Mouse (Mus musculus) cerebellum, postnatal 10 days (tissue): Measurements from ENCODE around the gene Olfr553.
"Not testable (repeated sequence)": the region's sequence is repeated elsewhere in the genome, so short reads cannot be mapped to it uniquely, and the experiment has no call there.

Source experiments
- DNase-seq, 2 experiments: peaks; one replicate each; pipeline ENCODE4 v3.0.0; 2021; ENCODE audit warnings: mixed read lengths in 2 of 2

Olfr553 gene

GRCm38 (mm10) chr7:102618118-102618517, at the start of gene Olfr553:
Gene Olfr553, minus strand, starts transcription at chr7:102618218.
- DNase-seq: no peak

DNA sequence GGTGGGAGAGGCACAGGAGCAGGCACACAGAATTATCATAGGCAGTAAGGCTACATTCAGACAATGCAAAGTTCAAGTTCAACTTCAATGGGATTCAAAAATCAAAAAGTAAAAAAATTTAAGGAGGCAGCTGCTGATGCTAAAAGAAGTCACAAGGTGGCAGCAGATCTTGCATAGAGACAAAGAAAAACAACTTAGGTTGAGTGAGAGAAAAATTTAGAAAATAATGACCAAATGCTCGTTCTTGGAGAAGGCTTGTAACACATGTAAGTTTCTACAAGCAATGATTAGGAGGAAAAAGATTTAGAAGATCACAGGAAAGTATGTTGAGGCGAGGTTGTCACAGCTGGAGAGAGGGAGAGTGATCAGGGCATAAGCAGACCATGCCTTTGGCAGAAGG, 47.4 kb upstream of the Olfr553 start:
- peak; percentile 7 to 15 for DNase-seq

- DNase-seq: no peak
Measured at GRCm38 (mm10) chr7:102664599-102664998, 46.6 kb upstream of the Olfr553 start, which contains the start of gene Olfr556. Gene Olfr556, plus strand, starts transcription at chr7:102664899.

GRCm38 (mm10) chr7:102658523-102658922, 40.5 kb upstream of the Olfr553 start, which contains the start of gene Olfr555:
Gene Olfr555, plus strand, starts transcription at chr7:102658823.
- no peak for DNase-seq

- DNase-seq: not testable (repeated sequence)
Measured at GRCm38 (mm10) chr7:102644945-102645344, 26.9 kb upstream of the Olfr553 start.

GRCm38 (mm10) chr7:102638132-102638531, 20.1 kb upstream of the Olfr553 start, which contains the start of gene Olfr554:
Gene Olfr554, plus strand, starts transcription at chr7:102638432.
- DNase-seq: no peak

DNA sequence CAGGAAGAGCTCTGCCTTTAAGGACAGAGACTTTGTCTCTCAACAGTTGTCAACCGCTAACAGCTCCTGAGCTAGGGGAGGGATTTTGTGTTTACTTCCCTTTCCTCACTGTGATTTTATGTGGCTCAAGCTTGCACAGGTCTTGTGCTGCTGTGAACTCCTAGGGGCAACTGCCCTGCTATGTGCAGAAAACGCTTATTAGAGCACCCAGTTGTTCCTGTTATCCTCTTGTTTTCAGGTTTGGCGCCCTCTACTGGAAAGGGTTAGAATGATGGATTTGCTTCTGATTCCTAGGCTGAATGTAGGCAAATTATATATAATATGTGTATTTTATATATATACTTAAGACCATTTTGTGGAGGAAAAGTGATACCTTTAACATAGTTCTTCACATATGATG, 18.6 kb upstream of the Olfr553 start:
- peak; percentile 62 to 73 for DNase-seq

DNA sequence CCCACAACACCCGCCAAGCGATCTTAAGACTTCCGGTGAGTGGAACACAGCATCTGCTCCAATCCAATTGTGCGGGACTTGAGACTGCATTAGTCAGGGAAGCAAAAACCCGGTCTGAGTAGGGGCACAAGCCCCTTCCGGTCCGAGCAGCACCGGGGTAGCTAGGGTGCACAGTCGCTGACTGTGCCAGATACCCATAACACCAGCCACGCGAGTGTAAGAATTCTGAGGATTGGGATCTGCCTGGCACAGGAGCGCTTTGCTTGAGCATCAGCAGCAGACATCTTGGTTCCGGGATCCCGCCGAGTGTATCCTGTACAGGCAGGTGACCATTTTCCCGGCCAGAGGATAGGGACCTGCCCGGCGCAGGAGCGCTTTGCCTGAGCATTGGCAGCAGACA, 2.4 kb upstream of the Olfr553 start:
- peak in 1 of 2 experiments; percentile 3 for DNase-seq

GRCm38 (mm10) chr7:102619608-102620007, 1.6 kb upstream of the Olfr553 start:
- DNase-seq: peak; percentile 68

DNA sequence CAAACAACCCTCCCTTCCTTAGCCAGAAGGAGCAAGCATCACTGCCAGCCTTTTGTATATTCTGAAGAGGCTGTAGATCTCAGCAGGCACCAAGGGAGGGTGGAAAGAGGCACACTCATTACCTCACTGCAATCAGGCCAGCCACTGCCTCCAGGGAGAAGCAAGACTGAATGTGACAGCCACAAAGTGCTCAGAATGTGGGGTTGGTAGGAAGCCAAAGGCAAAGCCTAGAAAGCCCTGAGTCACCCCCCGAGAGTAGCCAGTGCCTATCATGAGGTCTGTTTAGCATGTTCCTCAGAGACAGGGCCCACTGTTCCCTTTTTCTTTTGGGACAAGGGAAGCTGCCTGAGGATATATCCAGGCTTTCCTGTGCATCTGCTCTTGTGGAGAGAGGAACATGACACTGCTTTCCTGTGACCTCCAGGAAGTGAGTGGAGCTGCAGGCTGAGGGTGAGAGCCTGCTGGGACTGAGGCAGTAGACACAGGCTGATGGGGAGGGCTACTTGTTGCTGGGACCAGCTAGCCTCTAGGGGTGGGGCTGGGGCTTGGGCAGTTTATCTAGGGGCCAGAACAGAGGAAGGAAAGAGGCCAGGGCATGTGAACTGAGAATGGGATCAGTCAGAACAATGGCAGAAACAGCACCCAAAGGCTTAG, 20.5 kb downstream of the Olfr553 start, which contains the start of gene Olfr552:
TSS of gene Olfr552 (plus strand) at position 393 of the 654 bp plus-strand sequence.
- DNase-seq: no peak

- DNase-seq: no peak
Measured at GRCm38 (mm10) chr7:102591786-102592185, 26.2 kb downstream of the Olfr553 start, which contains the start of gene Olfr551. Gene Olfr551, minus strand, starts transcription at chr7:102591886.

DNA sequence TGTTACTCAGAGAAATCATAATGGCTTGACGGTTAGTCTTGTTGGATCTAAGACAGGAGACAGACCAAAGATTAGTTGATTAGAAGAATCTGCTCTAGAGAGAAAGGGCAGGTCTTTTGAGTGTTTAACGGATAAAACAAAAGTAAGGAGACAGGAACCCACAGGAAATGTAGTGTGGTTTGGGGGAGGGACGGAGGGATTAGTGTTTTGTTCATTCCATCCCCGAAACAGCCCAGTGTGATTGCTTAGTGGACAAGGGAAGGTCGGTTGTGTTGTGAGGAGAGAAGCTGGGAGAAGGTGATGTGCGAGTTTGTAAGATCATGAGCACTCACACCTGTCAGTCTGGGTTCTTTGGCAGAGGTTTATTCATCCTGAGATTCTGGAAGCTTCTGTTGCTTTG, 42.0 kb downstream of the Olfr553 start:
- no peak for DNase-seq

DNA sequence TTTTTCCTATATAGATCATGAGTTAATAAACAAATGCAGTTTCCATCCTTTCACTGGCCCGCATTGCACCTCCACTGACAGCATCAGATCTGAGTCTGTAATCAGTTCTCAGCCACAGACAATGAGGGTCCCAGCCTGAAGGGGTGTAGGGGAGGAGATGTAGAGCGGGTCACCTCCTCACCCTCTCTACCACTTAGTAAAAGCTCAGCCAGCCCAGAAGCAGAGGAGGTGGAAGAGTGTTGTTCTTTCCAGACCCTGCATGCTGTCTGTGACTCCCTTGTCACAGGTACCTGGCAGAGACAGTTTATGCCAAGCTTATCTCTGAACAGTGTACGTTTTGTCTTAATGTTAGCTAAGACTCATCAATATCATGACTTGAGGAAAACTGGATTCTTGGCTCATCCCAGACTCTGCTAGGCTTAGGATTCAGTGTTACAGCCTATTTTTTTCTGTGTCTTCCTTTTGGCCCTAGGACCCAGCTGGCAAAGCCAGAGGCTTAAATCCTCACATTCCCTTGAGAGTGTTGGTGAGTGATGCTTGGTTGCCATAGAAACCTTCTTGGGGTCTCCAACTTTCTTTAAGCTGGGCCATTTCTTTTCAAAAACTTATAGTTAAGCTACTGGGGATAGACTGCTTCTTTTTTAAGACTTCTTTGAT, 44.7 kb downstream of the Olfr553 start:
- DNase-seq: peak in 1 of 2 experiments; percentile 3

DNA sequence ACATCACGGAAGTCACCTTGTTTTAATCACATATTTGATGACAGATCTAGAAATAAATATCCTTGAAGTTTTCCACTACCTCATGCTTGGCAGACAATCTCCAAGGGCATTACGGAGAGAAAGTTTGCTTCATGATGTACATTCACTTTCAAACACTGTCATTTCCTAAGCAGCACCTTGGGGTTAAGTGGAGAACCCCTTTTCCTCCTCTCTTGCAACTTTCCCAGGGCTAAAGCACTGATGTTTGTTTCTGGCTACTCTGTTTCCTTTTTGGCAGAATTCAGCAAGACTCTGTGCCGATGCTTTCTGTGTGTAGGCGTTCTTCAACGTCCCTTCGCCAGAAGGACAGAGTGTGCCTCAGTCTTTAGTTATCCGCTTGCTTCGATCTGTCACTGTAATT, 46.9 kb downstream of the Olfr553 start, which contains the start of gene Olfr550:
TSS of gene Olfr550 (plus strand) at position 301 of the 400 bp plus-strand sequence.
- DNase-seq: no peak

- no peak for DNase-seq
Measured at GRCm38 (mm10) chr7:102566219-102566618, 51.8 kb downstream of the Olfr553 start.

DNA sequence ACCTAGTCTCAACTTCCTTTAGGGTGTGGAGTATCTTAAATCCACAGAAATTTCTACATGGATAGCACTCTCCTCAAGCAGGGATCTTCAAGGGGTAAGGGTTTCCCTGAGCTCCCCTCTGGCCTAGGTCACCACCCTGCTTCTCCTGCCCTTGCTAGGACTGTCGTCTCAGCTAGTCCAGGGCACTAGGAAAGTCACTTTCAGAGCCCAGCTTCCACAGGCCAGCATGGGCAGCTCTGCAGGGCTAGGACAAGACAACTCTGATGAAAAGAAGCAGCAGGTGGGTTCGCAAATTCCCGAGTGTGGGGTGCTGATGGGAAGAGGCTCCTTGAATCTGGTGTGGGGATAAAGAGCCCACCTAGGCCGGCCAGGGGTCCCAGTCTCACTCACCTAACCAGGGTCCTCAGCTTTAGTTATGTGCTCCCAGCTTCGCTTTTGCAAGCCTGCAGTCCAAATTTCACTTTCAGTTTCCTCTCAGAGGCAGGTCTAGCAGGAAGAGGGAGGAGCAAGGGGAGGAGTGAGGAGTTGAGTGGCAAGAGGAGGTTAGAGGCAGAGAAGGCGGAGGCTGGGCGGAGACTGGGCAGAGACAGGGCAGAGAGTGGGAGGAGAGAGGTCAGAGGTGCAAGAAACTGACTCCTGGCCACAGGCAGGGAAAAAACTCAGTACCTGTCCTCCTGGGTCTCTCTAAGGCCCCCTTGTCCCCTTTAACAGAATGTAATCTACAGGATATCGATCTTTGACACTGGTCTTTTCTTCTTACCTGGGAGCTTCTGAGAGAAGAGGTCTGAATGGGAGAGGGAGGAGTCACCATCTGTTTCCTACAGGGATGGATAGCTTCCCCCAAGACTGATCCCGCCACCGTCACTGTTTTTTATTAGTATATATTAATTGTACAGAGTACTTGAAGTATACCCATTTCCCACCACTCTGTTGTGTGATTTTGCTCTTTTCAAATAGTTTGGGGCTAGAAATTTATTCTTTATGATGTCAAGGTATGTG, 52.7 kb downstream of the Olfr553 start, which contains the start of gene Trim21:
TSS of gene Trim21 (minus strand) at position 488 of the 999 bp plus-strand sequence.
- peak; percentile 67 to 75 for DNase-seq
